Mouse (Mus musculus): ENCODE measurements at regions not wholly inside any gene's neighbourhood (a gene's known extent, or its start where the extent isn't known, plus 50 kb on each side); places are given as distances from the start of the nearest gene placed in this dataset.

- no peak for DNase-seq
These were observed 335.8 kb downstream of the Nuak1 start for GRCm38 (mm10) chr10:84104556-84104955.

GRCm38 (mm10) chr10:84109680-84110371 is 330.6 kb downstream of the Nuak1 start:
- no peak for DNase-seq

- DNase-seq, result peak; percentile 28
These were observed 329.9 kb downstream of the Nuak1 start for GRCm38 (mm10) chr10:84110372-84110985.

GRCm38 (mm10) chr10:84111502-84111901 is 328.9 kb downstream of the Nuak1 start:
- DNase-seq, result peak; percentile 75

GRCm38 (mm10) chr10:84111909-84112308 is 328.5 kb downstream of the Nuak1 start:
- DNase-seq, result peak; percentile 25

GRCm38 (mm10) chr10:84119952-84120550 is 320.3 kb downstream of the Nuak1 start:
- DNase-seq, result no peak

- DNase-seq, result no peak
These were observed 303.3 kb downstream of the Nuak1 start for GRCm38 (mm10) chr10:84137019-84137658.

- no peak for DNase-seq
These were observed 297.5 kb downstream of the Nuak1 start for GRCm38 (mm10) chr10:84142741-84143454.

GRCm38 (mm10) chr10:84143674-84144343 is 296.6 kb downstream of the Nuak1 start:
- no peak for DNase-seq

- no peak for DNase-seq
These were observed 296.1 kb downstream of the Nuak1 start for GRCm38 (mm10) chr10:84144344-84144687.

- DNase-seq, result no peak
These were observed 293.0 kb downstream of the Nuak1 start for GRCm38 (mm10) chr10:84147305-84147984.

- DNase-seq, result no peak
These were observed 276.6 kb downstream of the Nuak1 start for GRCm38 (mm10) chr10:84163752-84164151.

GRCm38 (mm10) chr10:84165832-84166567 is 274.4 kb downstream of the Nuak1 start:
- DNase-seq, result no peak

- DNase-seq, result peak; percentile 17
These were observed 273.9 kb downstream of the Nuak1 start for GRCm38 (mm10) chr10:84166568-84166905.

- DNase-seq, result no peak
These were observed 267.5 kb downstream of the Nuak1 start for GRCm38 (mm10) chr10:84172828-84173321.

- no peak for DNase-seq
These were observed 257.2 kb downstream of the Nuak1 start for GRCm38 (mm10) chr10:84183239-84183638.

- DNase-seq, result no peak
These were observed 253.9 kb downstream of the Nuak1 start for GRCm38 (mm10) chr10:84186466-84186865.

- no peak for DNase-seq
These were observed 241.4 kb downstream of the Nuak1 start for GRCm38 (mm10) chr10:84199035-84199434.

- no peak for DNase-seq
These were observed 238.6 kb downstream of the Nuak1 start for GRCm38 (mm10) chr10:84201785-84202184.

GRCm38 (mm10) chr10:84212096-84212785 is 228.2 kb downstream of the Nuak1 start:
- no peak for DNase-seq

- no peak for DNase-seq
These were observed 225.6 kb downstream of the Nuak1 start for GRCm38 (mm10) chr10:84214812-84215211.

All from thymus, postnatal 4 days (tissue).